Mouse (Mus musculus) hindbrain, embryonic 11.5 days (tissue): ENCODE results near the gene Gm49416. TPM values are rescaled to one million over a fixed set of nuclear protein-coding genes. Genes with fewer than 3 reads are reported as not detected.

Experiments
- ATAC-seq: fragments of 200-750 bp; cut with Nextera tagmentation; 2 replicates; pipeline ENCODE4 v1.8.0; 2017; ENCODE audit warnings: mild to moderate bottlenecking, moderate TSS enrichment, moderate library complexity; ENCODE audit not compliant: low FRiP score
- DNase-seq: peaks from one replicate; pipeline ENCODE4 v3.0.0-alpha.2; 2015; ENCODE audit warnings: low spot score
- H3K27ac ChIP-seq: fragments of 300-500 bp; sonication (generic); 2 replicates; pipeline ENCODE4 v1.5.1; 2014; ENCODE audit warnings: mild to moderate bottlenecking, low read depth, low read length
- H3K27me3 ChIP-seq: fragments of 300-500 bp; sonication (generic); 2 replicates; pipeline ENCODE4 v1.6.1; 2014; ENCODE audit warnings: mild to moderate bottlenecking, low read length, moderate library complexity, mixed read lengths; ENCODE audit not compliant: control insufficient read depth, insufficient read depth
- H3K36me3 ChIP-seq: fragments of 300-500 bp; sonication (generic); 2 replicates; pipeline ENCODE4 v1.6.1; 2014; ENCODE audit warnings: mild to moderate bottlenecking, low read length, moderate library complexity, mixed read lengths; ENCODE audit not compliant: control insufficient read depth, insufficient read depth
- H3K4me1 ChIP-seq: fragments of 300-500 bp; sonication (generic); replicated peaks from 2 replicates; pipeline ENCODE4 v1.6.1; 2014; ENCODE audit warnings: low read length, mixed read lengths; ENCODE audit not compliant: control insufficient read depth, insufficient read depth
- H3K4me2 ChIP-seq: fragments of 300-500 bp; sonication (generic); replicated peaks from 2 replicates; pipeline ENCODE4 v1.6.1; 2014; ENCODE audit warnings: mild to moderate bottlenecking, low read depth, low read length
- H3K4me3 ChIP-seq: fragments of 300-500 bp; sonication (generic); 2 replicates; pipeline ENCODE4 v1.5.1; 2014; ENCODE audit warnings: low read depth, low read length
- H3K9ac ChIP-seq: fragments of 300-500 bp; sonication (generic); 2 replicates; pipeline ENCODE4 v1.6.1; 2014; ENCODE audit warnings: low read depth, low read length
- H3K9me3 ChIP-seq: fragments of 300-500 bp; sonication (generic); 2 replicates; pipeline ENCODE4 v1.6.1; 2016; ENCODE audit warnings: low read length; ENCODE audit not compliant: control insufficient read depth
- WGBS: fragments of 180-500 bp; shearing (Covaris S2); extraction: QIAGEN DNeasy Blood & Tissue Kit; methylation state at CpG from one replicate; pipeline ENCODE4 v1.1.7; 2014; 5-methylcytosine and 5-hydroxymethylcytosine counted together
- polyA plus RNA-seq: library from polyadenylated mRNA; unstranded; fragments of >200 nt; fragmentation: Nextera tagmentation; extraction: Ambion mirVana; gene quantifications from 2 replicates; pipeline ENCODE4 v1.2.1, GENCODE M21; 2014

The Gm49416 gene
- not detected in 2 replicates for polyA plus RNA-seq

DNA sequence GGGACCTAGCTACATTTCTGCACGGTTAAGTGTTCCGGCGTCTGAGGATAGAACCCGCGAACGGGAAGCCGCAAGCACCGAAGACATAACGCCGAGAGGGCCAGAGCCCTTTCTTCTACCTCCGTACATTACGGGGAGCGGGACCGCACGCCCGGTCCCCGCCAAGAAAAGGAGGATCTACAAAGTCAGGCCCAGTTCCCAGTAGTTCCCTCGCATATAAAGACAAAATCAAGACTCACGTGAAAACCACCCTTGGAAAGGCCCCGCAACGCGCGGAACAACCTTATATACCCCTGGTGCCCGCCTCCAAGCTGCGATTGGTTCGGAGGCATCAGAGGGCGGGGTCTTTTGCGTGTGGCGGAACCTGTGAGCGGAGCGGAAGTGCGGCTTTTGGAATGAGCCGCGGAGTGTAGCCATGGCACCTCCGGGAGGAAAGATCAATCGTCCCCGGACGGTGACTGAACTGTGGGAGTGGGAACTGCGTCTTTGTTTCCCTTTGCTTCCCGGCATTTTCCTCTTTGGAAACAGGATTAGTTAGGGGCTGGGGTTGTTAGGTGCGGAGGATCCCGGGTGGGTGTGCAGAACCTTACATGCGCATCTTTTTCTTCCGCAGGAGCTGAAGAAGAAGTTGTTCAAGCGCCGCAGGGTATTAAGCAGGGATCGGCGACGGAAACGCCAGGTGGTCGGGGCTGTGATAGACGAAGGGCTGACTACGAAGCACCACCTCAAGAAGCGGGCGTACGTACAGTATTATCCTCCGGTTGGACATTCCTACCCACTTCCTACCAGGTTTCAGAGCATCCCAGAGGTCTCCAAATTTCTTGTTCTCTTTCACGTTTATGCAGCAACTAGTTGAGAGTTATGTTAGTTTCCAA is at the start of gene Gm49416, which contains the start of gene 1810009A15Rik:
Gm49416 (plus strand) TSS at position 416 of the 875 bp plus-strand sequence.
1810009A15Rik (plus strand) TSS at position 343 of the 875 bp plus-strand sequence.
- Histone ChIP-seq H3K27ac (peak within 1 kb of the TSS; percentile 80), H3K9me3 (no peaks in the 10 kb centered on the region), H3K4me3 (peak within 1 kb of the TSS; percentile 64), H3K4me2 (peak within 1 kb of the TSS; percentile 74), H3K36me3 (no peaks in the 10 kb centered on the region), H3K27me3 (no peaks in the 10 kb centered on the region), H3K4me1 (peaks cover 3% of the 10 kb centered on the region), H3K9ac (peak within 1 kb of the TSS; percentile 83)
- peak; percentile 95 for ATAC-seq
- under 1% methylated on average over 58 of the region's 58 CpGs for WGBS
- peak; percentile 97 for DNase-seq

DNA sequence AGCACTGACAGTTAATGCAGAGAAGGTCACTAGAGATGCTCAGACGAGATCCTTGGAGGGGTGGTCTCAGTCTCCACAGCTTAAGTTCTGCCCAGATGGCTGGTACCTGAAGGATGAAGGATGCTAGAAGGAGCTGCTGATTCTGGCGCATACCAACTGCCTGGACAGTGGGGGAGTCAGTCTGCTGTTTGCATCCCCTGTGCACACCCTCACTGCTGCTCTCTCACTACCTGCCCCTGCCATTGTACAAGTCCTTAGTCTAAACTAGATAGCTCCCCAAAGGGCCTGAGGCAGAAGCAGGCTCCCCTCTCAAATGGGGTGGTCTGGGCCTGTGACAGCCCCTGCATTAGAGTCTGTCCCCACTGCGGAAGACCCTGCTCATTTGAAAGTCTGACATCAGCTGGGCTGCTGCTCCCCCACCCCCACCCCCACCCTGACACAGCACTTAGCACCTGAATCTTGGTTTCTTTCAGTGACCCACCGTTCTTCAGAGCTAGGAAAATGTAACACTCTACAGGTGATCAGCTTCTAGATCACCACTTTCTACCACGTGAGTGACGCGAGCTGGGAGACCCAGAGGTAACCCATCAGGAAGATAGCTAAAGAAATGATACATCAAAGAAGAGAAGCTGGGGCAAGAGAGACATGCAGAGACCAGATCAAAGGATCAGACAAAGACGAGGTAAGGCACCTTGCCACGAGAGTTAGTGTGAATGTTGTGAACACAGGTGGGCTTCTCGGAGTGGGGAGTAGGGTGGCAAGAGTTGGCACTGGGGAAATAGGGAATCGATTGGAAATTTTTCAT is 49.4 kb upstream of the Gm49416 start, which contains the start of gene Gng3:
Gng3 (minus strand) TSS at position 92 of the 805 bp plus-strand sequence.
- H3K4me3 ChIP-seq: peak within 1 kb of the TSS; percentile 48
- peaks cover 6% of the 10 kb centered on the region; the same call in 1 of the 2 replicates for H3K4me1 ChIP-seq
- ATAC-seq: peak; percentile 81
- H3K27ac ChIP-seq: peak within 1 kb of the TSS; percentile 97
- H3K9ac ChIP-seq: peak within 1 kb of the TSS; percentile 76
- no peaks in the 10 kb centered on the region for H3K27me3 ChIP-seq
- 0 out of 2 replicates have a peak, but pooled peaks cover 3% of the 10 kb centered on the region for H3K36me3 ChIP-seq
- WGBS: 40% methylated on average over 11 of the region's 11 CpGs
- H3K4me2 ChIP-seq: peak within 1 kb of the TSS; percentile 82
- DNase-seq: peak; percentile 80
- no peaks in the 10 kb centered on the region for H3K9me3 ChIP-seq

DNA sequence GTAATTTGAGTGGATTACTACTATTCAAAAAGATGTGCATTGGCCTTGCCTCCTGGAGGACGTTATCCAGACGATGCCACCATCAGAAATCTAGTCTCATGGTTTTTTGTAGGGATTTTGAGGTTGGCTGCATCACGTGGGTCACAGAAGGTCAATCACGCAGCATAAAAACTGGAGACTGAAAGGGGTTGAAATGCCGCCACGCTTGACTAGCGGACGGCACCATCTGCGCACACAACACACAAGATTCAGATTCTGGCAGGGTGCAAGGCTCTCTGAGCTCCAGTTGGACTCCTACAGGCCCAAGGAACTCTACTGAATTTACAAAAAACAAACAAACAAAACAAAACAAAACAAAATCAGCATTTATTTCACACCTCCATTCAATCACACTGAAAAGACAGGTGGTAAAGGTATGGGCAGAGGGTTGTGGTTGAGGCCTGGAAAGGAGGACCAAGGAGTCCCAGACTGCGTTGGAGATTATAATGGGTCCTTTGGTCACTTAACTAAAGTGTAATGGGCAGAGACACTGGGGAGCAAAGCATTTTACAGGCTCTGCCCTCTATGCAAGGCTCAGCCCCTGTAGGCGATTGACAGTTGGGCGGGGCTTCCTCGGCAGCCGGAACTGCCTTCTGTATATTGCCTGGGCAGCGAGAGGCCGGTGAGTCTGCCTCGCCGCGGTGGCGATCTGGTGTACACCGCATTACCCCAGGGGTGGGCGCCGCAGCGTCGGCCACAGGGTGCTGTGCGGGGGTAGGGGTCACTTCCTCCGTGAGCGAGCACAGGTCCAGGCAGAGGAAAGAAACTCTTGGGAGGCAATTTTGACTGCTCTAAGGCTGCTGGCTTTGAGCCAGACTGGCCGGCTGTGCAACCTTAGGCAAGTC is 48.6 kb upstream of the Gm49416 start:
- peak overlapping the region; percentile 56 for H3K9ac ChIP-seq
- no peaks in the 10 kb centered on the region for H3K27me3 ChIP-seq
- ATAC-seq: peak; percentile 29
- H3K27ac ChIP-seq: peak overlapping the region; percentile 97
- no peaks in the 10 kb centered on the region for H3K36me3 ChIP-seq
- WGBS: 20% methylated on average over 29 of the region's 29 CpGs
- peaks cover 6% of the 10 kb centered on the region; the same call in 1 of the 2 replicates for H3K4me1 ChIP-seq
- peak overlapping the region; percentile 48 for H3K4me3 ChIP-seq
- peak overlapping the region; percentile 82 for H3K4me2 ChIP-seq
- peak; percentile 74 for DNase-seq
- no peaks in the 10 kb centered on the region for H3K9me3 ChIP-seq

DNA sequence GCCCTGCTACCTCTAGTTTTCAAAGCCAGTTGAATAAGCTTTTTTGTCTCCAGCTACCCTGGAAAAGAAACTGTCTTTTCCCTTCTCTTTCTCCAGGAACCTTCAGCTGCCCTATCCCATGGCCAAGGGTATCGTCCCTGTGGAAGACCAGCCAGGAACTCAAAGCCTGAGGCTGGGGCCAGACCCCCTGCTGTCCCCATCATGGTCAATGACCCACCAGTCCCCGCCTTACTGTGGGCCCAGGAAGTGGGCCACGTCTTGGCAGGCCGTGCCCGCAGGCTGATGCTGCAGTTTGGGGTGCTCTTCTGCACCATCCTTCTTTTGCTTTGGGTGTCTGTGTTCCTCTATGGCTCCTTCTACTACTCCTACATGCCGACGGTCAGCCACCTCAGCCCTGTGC is 47.7 kb upstream of the Gm49416 start:
- WGBS: 92% methylated on average over 7 of the region's 7 CpGs
- H3K4me3 ChIP-seq: peak overlapping the region; percentile 48; the same call in 1 of the 2 replicates
- DNase-seq (no peak), ATAC-seq (no peak)
- 0 out of 2 replicates have a peak overlapping the region, but pooled peaks have one; percentile 97 for H3K27ac ChIP-seq
- H3K9me3 ChIP-seq: no peaks in the 10 kb centered on the region
- H3K27me3 ChIP-seq: no peaks in the 10 kb centered on the region
- peak overlapping the region; percentile 82 for H3K4me2 ChIP-seq
- no peaks in the 10 kb centered on the region for H3K36me3 ChIP-seq
- peaks cover 6% of the 10 kb centered on the region; the same call in 1 of the 2 replicates for H3K4me1 ChIP-seq
- no peak overlapping the region for H3K9ac ChIP-seq

DNA sequence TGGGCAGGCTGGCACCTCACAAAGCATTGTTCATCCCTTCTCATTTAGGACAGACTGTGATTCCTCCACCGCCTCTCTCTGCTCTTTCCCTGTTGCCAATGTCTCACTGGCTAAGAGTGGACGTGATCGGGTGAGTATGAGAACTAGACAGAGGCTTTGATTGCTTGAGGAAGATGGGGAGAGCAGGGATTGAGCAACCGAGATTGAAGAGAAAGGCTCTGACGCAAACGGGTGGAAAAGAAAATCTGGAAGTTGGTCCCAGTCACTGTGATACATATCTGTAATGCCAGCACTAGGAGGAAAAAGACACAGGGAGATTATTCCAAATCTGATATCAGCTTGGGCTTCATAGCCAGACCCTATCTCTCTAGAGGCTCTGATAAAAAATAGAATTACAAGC is 45.8 kb upstream of the Gm49416 start:
- H3K27ac ChIP-seq: no peak overlapping the region
- ATAC-seq (no peak), DNase-seq (no peak)
- H3K9ac ChIP-seq: no peak overlapping the region
- H3K36me3 ChIP-seq: 0 out of 2 replicates have a peak, but pooled peaks cover 9% of the 10 kb centered on the region
- H3K4me3 ChIP-seq: no peak overlapping the region
- no peak overlapping the region for H3K4me2 ChIP-seq
- 91% methylated on average over 6 of the region's 6 CpGs for WGBS
- peaks cover 6% of the 10 kb centered on the region; the same call in 1 of the 2 replicates for H3K4me1 ChIP-seq
- no peaks in the 10 kb centered on the region for H3K9me3 ChIP-seq
- H3K27me3 ChIP-seq: no peaks in the 10 kb centered on the region

DNA sequence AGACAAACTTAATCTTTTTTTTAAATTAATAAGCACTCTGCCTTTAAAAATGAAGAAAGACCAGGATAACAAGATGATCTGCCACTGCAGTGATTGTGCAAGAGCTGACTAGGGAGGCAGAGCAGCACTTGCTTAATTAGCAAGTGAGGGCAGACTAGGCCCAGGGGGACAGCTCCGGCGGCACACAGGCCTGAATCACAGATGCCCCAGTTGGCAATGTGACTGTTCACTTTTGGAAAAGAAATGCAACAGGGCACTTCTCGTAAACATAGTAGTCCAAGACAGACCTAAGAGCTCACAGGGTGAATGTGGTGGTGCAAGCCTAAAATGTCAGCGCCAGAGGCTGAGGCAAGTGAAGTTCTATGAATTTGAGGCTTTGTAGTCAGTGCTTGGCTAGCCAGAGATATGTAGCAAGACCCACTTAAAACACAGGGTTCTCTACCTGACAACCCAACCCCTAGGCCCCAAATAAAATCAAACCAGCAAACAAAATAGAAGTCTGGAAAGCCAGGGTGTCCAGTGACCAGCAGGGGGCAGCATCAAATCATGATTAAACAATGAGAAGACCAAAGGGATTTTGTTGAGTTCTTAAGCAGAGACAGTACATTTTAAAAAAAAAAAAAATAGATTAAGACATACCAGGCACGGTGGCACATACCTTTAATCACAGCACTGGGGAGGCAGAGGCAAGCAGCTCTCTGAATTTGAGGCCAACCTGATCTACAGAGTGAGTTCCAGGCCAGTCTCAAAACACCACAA is 44.2 kb upstream of the Gm49416 start:
- Histone ChIP-seq H3K27me3 (no peaks in the 10 kb centered on the region), H3K36me3 (0 out of 2 replicates have a peak, but pooled peaks cover 9% of the 10 kb centered on the region), H3K9me3 (no peaks in the 10 kb centered on the region), H3K4me3 (no peak overlapping the region), H3K4me2 (no peak overlapping the region), H3K27ac (no peak overlapping the region), H3K9ac (no peak overlapping the region), H3K4me1 (peaks cover 6% of the 10 kb centered on the region; the same call in 1 of the 2 replicates)
- DNase-seq (peak; percentile 86), ATAC-seq (no peak)
- 73% methylated on average over 5 of the region's 5 CpGs for WGBS

DNA sequence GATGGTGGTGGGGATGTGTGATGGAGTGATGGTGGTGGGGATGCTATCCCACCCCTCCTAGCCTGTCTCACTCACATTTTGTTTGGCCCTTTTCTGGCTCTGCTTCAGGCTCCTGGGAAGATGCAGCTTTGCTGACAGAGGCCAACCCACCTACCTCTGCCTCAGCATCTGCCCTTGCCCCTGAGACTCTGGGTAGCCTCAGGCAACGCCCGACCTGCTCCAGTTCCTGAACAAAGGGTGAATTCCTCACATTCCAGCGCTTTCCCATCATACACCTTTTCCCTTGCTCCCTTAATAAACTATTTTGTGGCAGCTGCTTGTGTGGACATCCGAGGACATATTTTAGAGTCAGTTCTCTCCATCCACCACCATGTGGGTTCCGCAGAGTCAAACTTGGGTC is 40.4 kb upstream of the Gm49416 start:
- 0 out of 2 replicates have a peak, but pooled peaks cover 9% of the 10 kb centered on the region for H3K36me3 ChIP-seq
- no peak overlapping the region for H3K4me2 ChIP-seq
- H3K9me3 ChIP-seq: no peaks in the 10 kb centered on the region
- no peak for DNase-seq
- H3K27ac ChIP-seq: no peak overlapping the region
- H3K9ac ChIP-seq: no peak overlapping the region
- H3K4me3 ChIP-seq: no peak overlapping the region
- no peaks in the 10 kb centered on the region; the same call in 1 of the 2 replicates for H3K4me1 ChIP-seq
- no peaks in the 10 kb centered on the region for H3K27me3 ChIP-seq
- WGBS: 68% methylated on average over 5 of the region's 5 CpGs
- no peak for ATAC-seq
